Mouse (Mus musculus) left cerebral cortex, postnatal 4 days (tissue): Measurements from ENCODE around the gene Nxph1. TPM values are rescaled to one million over a fixed set of nuclear protein-coding genes. Genes with fewer than 3 reads are reported as not detected.

Experiments used
- DNase-seq: peaks from one replicate; pipeline ENCODE4 v3.0.0-alpha.2; 2022
- intact Hi-C: fragments of 180-260 bp; cut with DNase I; formaldehyde crosslinking; loops from one replicate; pipeline ENCODE4 v1.15.1; 2025
- total RNA-seq, 2 experiments: library from RNA; stranded (reverse); gene quantifications; 2 replicates each; pipeline ENCODE4 v1.2.3; 2021

Nxph1 gene
- total RNA-seq, 2 experiments from 2014 or later = 67.6 to 70.0 TPM

GRCm38 (mm10) chr6:8958081-8958919 is 10.1 kb downstream of the Nxph1 start:
- intact Hi-C loops = loop anchor here (10.0 kb wide), 1 partner anchor 277 kb away; no protein-coding TSS in a partner anchor
- peak; percentile 61 for DNase-seq

GRCm38 (mm10) chr6:8959810-8960209 is 11.6 kb downstream of the Nxph1 start:
- DNase-seq = no peak
- intact Hi-C loops = loop anchor here (10.0 kb wide), 1 partner anchor 275 kb away; no protein-coding TSS in a partner anchor

- intact Hi-C loops = no loop called here
- DNase-seq = no peak
These were observed 22.3 kb downstream of the Nxph1 start for GRCm38 (mm10) chr6:8970576-8970975.

- intact Hi-C loops = no loop called here
- no peak for DNase-seq
These were observed 31.1 kb downstream of the Nxph1 start for GRCm38 (mm10) chr6:8979237-8979871.

GRCm38 (mm10) chr6:8996301-8996943 is 48.2 kb downstream of the Nxph1 start:
- peak; percentile 25 for DNase-seq
- intact Hi-C loops = no loop called here

GRCm38 (mm10) chr6:8997326-8997725 is 49.1 kb downstream of the Nxph1 start:
- intact Hi-C loops = no loop called here
- DNase-seq = no peak

GRCm38 (mm10) chr6:9002686-9003085 is 54.5 kb downstream of the Nxph1 start:
- DNase-seq = no peak
- intact Hi-C loops = no loop called here

- DNase-seq = peak; percentile 21
- intact Hi-C loops = no loop called here
These were observed 78.4 kb downstream of the Nxph1 start for GRCm38 (mm10) chr6:9026631-9027030.

GRCm38 (mm10) chr6:9027146-9027545 is 78.9 kb downstream of the Nxph1 start:
- DNase-seq = peak; percentile 91
- intact Hi-C loops = no loop called here

GRCm38 (mm10) chr6:9028501-9028900 is 80.3 kb downstream of the Nxph1 start:
- no peak for DNase-seq
- intact Hi-C loops = no loop called here

GRCm38 (mm10) chr6:9039286-9039685 is 91.1 kb downstream of the Nxph1 start:
- intact Hi-C loops = no loop called here
- no peak for DNase-seq

- no peak for DNase-seq
- intact Hi-C loops = no loop called here
These were observed 92.8 kb downstream of the Nxph1 start for GRCm38 (mm10) chr6:9040991-9041390.

- peak; percentile 31 for DNase-seq
- intact Hi-C loops = no loop called here
These were observed 94.2 kb downstream of the Nxph1 start for GRCm38 (mm10) chr6:9042391-9042790.

- intact Hi-C loops = no loop called here
These were observed 98.6 kb downstream of the Nxph1 start for GRCm38 (mm10) chr6:9046815-9047214.

GRCm38 (mm10) chr6:9061261-9062105 is 113.3 kb downstream of the Nxph1 start:
- intact Hi-C loops = no loop called here
- DNase-seq = no peak

More at GRCm38 (mm10) chr6:9046815-9047214, 98.6 kb downstream of the Nxph1 start:
- DNase-seq = peak; percentile 8

- intact Hi-C loops = no loop called here
These were observed 118.2 kb downstream of the Nxph1 start for GRCm38 (mm10) chr6:9066435-9066834.

GRCm38 (mm10) chr6:9069913-9070312 is 121.7 kb downstream of the Nxph1 start:
- intact Hi-C loops = no loop called here
- no peak for DNase-seq

More at GRCm38 (mm10) chr6:9066435-9066834, 118.2 kb downstream of the Nxph1 start:
- no peak for DNase-seq

- no peak for DNase-seq
- intact Hi-C loops = no loop called here
These were observed 128.2 kb downstream of the Nxph1 start for GRCm38 (mm10) chr6:9076463-9076862.

GRCm38 (mm10) chr6:9077793-9078689 is 129.8 kb downstream of the Nxph1 start:
- DNase-seq = peak; percentile 58
- intact Hi-C loops = no loop called here
